Mouse (Mus musculus): Measurements from ENCODE around the gene Ccdc33. TPM values are rescaled to one million over a fixed set of nuclear protein-coding genes. Genes with fewer than 3 reads are reported as not detected.

The Ccdc33 gene
- total RNA-seq, 4 experiments from 2014 or later: 0.26 to 0.44 (median 0.30) TPM; not detected in 1

- no peak for DNase-seq (ENCODE audit: low spot score)
These were observed 138.1 kb downstream of the Ccdc33 start for GRCm38 (mm10) chr9:57980570-57980969.

- DNase-seq (ENCODE audit: low spot score): no peak
These were observed 139.8 kb downstream of the Ccdc33 start for GRCm38 (mm10) chr9:57978858-57979257.

Other genes with a start within 250 kb of the Ccdc33 start
- 10 to 100 TPM; 72.5 to 82.8 (median 80.1) TPM for gene Ubl7, start 207.8 kb downstream of the Ccdc33 start, total RNA-seq (2022)
- gene Sema7a, start 178.7 kb downstream of the Ccdc33 start, total RNA-seq (2022): 10 to 100 TPM; 20.4 to 24.8 (median 24.5) TPM
- gene Cyp11a1, start 112.4 kb downstream of the Ccdc33 start, total RNA-seq (2022): under 1 TPM in 1 of 4 experiments, not detected in 3; 0.27 TPM
- gene Stra6, start 55.0 kb downstream of the Ccdc33 start, total RNA-seq (2022): 1 to 10 TPM in 1 of 4 experiments, under 1 TPM in 3; 0.50 to 1.5 (median 0.67) TPM
- 10 to 100 TPM; 18.0 to 21.1 (median 19.4) TPM for gene Islr, start 85.5 kb upstream of the Ccdc33 start, total RNA-seq (2022)
- gene Islr2, start 85.5 kb upstream of the Ccdc33 start, total RNA-seq (2022): 1 to 10 TPM in 1 of 4 experiments, under 1 TPM in 3; 0.53 to 2.5 (median 0.73) TPM
- 1 to 10 TPM; 7.0 to 9.1 (median 8.0) TPM for gene Pml, start 131.0 kb upstream of the Ccdc33 start, total RNA-seq (2022)
- 10 to 100 TPM in 3 of 4 experiments, 1 to 10 TPM in 1; 9.5 to 13.4 (median 11.7) TPM for gene Stoml1, start 134.3 kb upstream of the Ccdc33 start, total RNA-seq (2022)
- 10 to 100 TPM; 14.3 to 19.3 (median 16.6) TPM for gene Loxl1, start 194.4 kb upstream of the Ccdc33 start, total RNA-seq (2022)

Measured in heart, adult 8-10 months (tissue).